Mouse (Mus musculus): ENCODE results near the gene Plcz1. TPM values are rescaled to one million over a fixed set of nuclear protein-coding genes. Genes with fewer than 3 reads are reported as not detected.

Plcz1 gene
- polyA plus RNA-seq, 1 experiment from 2014 or later: not detected

GRCm38 (mm10) chr6:140051476-140051875 is 10.2 kb upstream of the Plcz1 start:
- Histone ChIP-seq H3K36me3 (replicated peaks; ENCODE audit: insufficient read depth, low read length) (no peaks in the 10 kb centered on the region), H3K9me3 (ENCODE audit: low read length) (no peaks in the 10 kb centered on the region), H3K4me3 (ENCODE audit: low read depth, low read length) (no peak overlapping the region), H3K27ac (ENCODE audit: low read depth) (no peak overlapping the region), H3K27me3 (ENCODE audit: insufficient read depth, low read length) (no peaks in the 10 kb centered on the region), H3K4me1 (ENCODE audit: insufficient read depth) (no peaks in the 10 kb centered on the region), H3K4me2 (ENCODE audit: low read depth, low read length) (no peak overlapping the region), H3K9ac (replicated peaks) (no peak overlapping the region)
- no peak for ATAC-seq
- TF ChIP-seq EP300 (IDR thresholded peaks at IDR 0.05; ENCODE audit: low read depth): no peak
- TF ChIP-seq CTCF (IDR thresholded peaks at IDR 0.05; ENCODE audit: low read depth): no peak
- no peak for DNase-seq
- 78% methylated on average over 5 of the region's 5 CpGs for WGBS (ENCODE audit: insufficient replicate concordance)

GRCm38 (mm10) chr6:140040952-140041351 is 305 bp downstream of the Plcz1 start, which contains the start of gene Capza3:
Gene Capza3 (plus strand): TSS chr6:140041252.
- no peak for DNase-seq
- H3K27ac ChIP-seq (ENCODE audit: low read depth): no peak within 1 kb of the TSS
- no peaks in the 10 kb centered on the region for H3K9me3 ChIP-seq (ENCODE audit: low read length)
- no peak for ATAC-seq
- H3K9ac ChIP-seq (replicated peaks): no peak within 1 kb of the TSS
- TF ChIP-seq CTCF (IDR thresholded peaks at IDR 0.05; ENCODE audit: low read depth) (no peak), EP300 (IDR thresholded peaks at IDR 0.05; ENCODE audit: low read depth) (no peak)
- H3K4me1 ChIP-seq (ENCODE audit: insufficient read depth): no peaks in the 10 kb centered on the region
- no peaks in the 10 kb centered on the region for H3K36me3 ChIP-seq (replicated peaks; ENCODE audit: insufficient read depth, low read length)
- 82% methylated on average over 7 of the region's 7 CpGs for WGBS (ENCODE audit: insufficient replicate concordance)
- H3K4me2 ChIP-seq (ENCODE audit: low read depth, low read length): no peak within 1 kb of the TSS
- no peak within 1 kb of the TSS for H3K4me3 ChIP-seq (ENCODE audit: low read depth, low read length)
- H3K27me3 ChIP-seq (ENCODE audit: insufficient read depth, low read length): no peaks in the 10 kb centered on the region

- Histone ChIP-seq H3K4me1 (ENCODE audit: insufficient read depth) (0 out of 2 replicates have a peak, but pooled peaks cover 2% of the 10 kb centered on the region), H3K4me3 (ENCODE audit: low read depth, low read length) (no peak overlapping the region), H3K9ac (replicated peaks) (no peak overlapping the region), H3K9me3 (ENCODE audit: low read length) (no peaks in the 10 kb centered on the region), H3K27me3 (ENCODE audit: insufficient read depth, low read length) (no peaks in the 10 kb centered on the region), H3K36me3 (replicated peaks; ENCODE audit: insufficient read depth, low read length) (no peaks in the 10 kb centered on the region), H3K27ac (ENCODE audit: low read depth) (no peak overlapping the region; the same call in 1 of the 2 replicates), H3K4me2 (ENCODE audit: low read depth, low read length) (no peak overlapping the region)
- no peak for TF ChIP-seq EP300 (IDR thresholded peaks at IDR 0.05; ENCODE audit: low read depth)
- TF ChIP-seq CTCF (IDR thresholded peaks at IDR 0.05; ENCODE audit: low read depth): no peak
- 59% methylated on average over 7 of the region's 7 CpGs for WGBS (ENCODE audit: insufficient replicate concordance)
- DNase-seq: peak; percentile 15
- ATAC-seq: peak; percentile 95
Observed at GRCm38 (mm10) chr6:140024404-140024803, 16.9 kb downstream of the Plcz1 start.

- TF ChIP-seq EP300 (IDR thresholded peaks at IDR 0.05; ENCODE audit: low read depth) (no peak), CTCF (IDR thresholded peaks at IDR 0.05; ENCODE audit: low read depth) (no peak)
- no peak for DNase-seq
Observed at GRCm38 (mm10) chr6:140005181-140005580, 36.1 kb downstream of the Plcz1 start.

GRCm38 (mm10) chr6:139989597-139989996 is 51.7 kb downstream of the Plcz1 start:
- Histone ChIP-seq H3K27me3 (ENCODE audit: insufficient read depth, low read length) (no peaks in the 10 kb centered on the region), H3K9me3 (ENCODE audit: low read length) (no peaks in the 10 kb centered on the region), H3K4me3 (ENCODE audit: low read depth, low read length) (no peak overlapping the region), H3K9ac (replicated peaks) (no peak overlapping the region), H3K4me1 (ENCODE audit: insufficient read depth) (no peaks in the 10 kb centered on the region), H3K27ac (ENCODE audit: low read depth) (no peak overlapping the region), H3K36me3 (replicated peaks; ENCODE audit: insufficient read depth, low read length) (no peaks in the 10 kb centered on the region), H3K4me2 (ENCODE audit: low read depth, low read length) (no peak overlapping the region)
- WGBS (ENCODE audit: insufficient replicate concordance): 76% methylated on average over 10 of the region's 10 CpGs
- peak; percentile 82 for ATAC-seq
- no peak for DNase-seq
- no peak for TF ChIP-seq CTCF (IDR thresholded peaks at IDR 0.05; ENCODE audit: low read depth)
- no peak for TF ChIP-seq EP300 (IDR thresholded peaks at IDR 0.05; ENCODE audit: low read depth)

More at GRCm38 (mm10) chr6:140005181-140005580, 36.1 kb downstream of the Plcz1 start:
- Histone ChIP-seq H3K27ac (ENCODE audit: low read depth) (no peak overlapping the region), H3K4me3 (ENCODE audit: low read depth, low read length) (no peak overlapping the region), H3K27me3 (ENCODE audit: insufficient read depth, low read length) (no peaks in the 10 kb centered on the region), H3K36me3 (replicated peaks; ENCODE audit: insufficient read depth, low read length) (no peaks in the 10 kb centered on the region), H3K9ac (replicated peaks) (no peak overlapping the region), H3K4me2 (ENCODE audit: low read depth, low read length) (no peak overlapping the region), H3K4me1 (ENCODE audit: insufficient read depth) (no peaks in the 10 kb centered on the region), H3K9me3 (ENCODE audit: low read length) (peaks cover 3% of the 10 kb centered on the region; the same call in 1 of the 2 replicates)
- 56% methylated on average over 3 of the region's 3 CpGs for WGBS (ENCODE audit: insufficient replicate concordance)
- no peak for ATAC-seq

- no peak overlapping the region for H3K9ac ChIP-seq (replicated peaks)
- no peaks in the 10 kb centered on the region for H3K27me3 ChIP-seq (ENCODE audit: insufficient read depth, low read length)
- H3K27ac ChIP-seq (ENCODE audit: low read depth): no peak overlapping the region
- H3K9me3 ChIP-seq (ENCODE audit: low read length): no peaks in the 10 kb centered on the region
- H3K4me3 ChIP-seq (ENCODE audit: low read depth, low read length): no peak overlapping the region
- no peaks in the 10 kb centered on the region for H3K36me3 ChIP-seq (replicated peaks; ENCODE audit: insufficient read depth, low read length)
- DNase-seq (no peak), ATAC-seq (no peak)
- H3K4me2 ChIP-seq (ENCODE audit: low read depth, low read length): no peak overlapping the region
- TF ChIP-seq EP300 (IDR thresholded peaks at IDR 0.05; ENCODE audit: low read depth) (no peak), CTCF (IDR thresholded peaks at IDR 0.05; ENCODE audit: low read depth) (no peak)
- 80% methylated on average over 6 of the region's 6 CpGs for WGBS (ENCODE audit: insufficient replicate concordance)
- H3K4me1 ChIP-seq (ENCODE audit: insufficient read depth): no peaks in the 10 kb centered on the region
Observed at GRCm38 (mm10) chr6:139989075-139989474, 52.2 kb downstream of the Plcz1 start.

GRCm38 (mm10) chr6:139986564-139986963 is 54.7 kb downstream of the Plcz1 start:
- Histone ChIP-seq H3K27ac (ENCODE audit: low read depth) (no peak overlapping the region), H3K36me3 (replicated peaks; ENCODE audit: insufficient read depth, low read length) (no peaks in the 10 kb centered on the region), H3K9me3 (ENCODE audit: low read length) (no peaks in the 10 kb centered on the region), H3K4me1 (ENCODE audit: insufficient read depth) (no peaks in the 10 kb centered on the region), H3K27me3 (ENCODE audit: insufficient read depth, low read length) (no peaks in the 10 kb centered on the region), H3K9ac (replicated peaks) (no peak overlapping the region), H3K4me2 (ENCODE audit: low read depth, low read length) (no peak overlapping the region), H3K4me3 (ENCODE audit: low read depth, low read length) (no peak overlapping the region)
- 72% methylated on average over 2 of the region's 2 CpGs for WGBS (ENCODE audit: insufficient replicate concordance)
- ATAC-seq: no peak
- no peak for TF ChIP-seq CTCF (IDR thresholded peaks at IDR 0.05; ENCODE audit: low read depth)
- no peak for TF ChIP-seq EP300 (IDR thresholded peaks at IDR 0.05; ENCODE audit: low read depth)
- no peak for DNase-seq

Data from liver, postnatal 0 days (tissue).